Mouse (Mus musculus) liver, adult 2 months (tissue): ENCODE results near the gene Arl16.

ENCODE experiments used
- CTCF ChIP-seq: fragments of 200-500 bp; IDR thresholded peaks from 2 replicates; pipeline ENCODE4 v1.5.1; 2011; ENCODE audit warnings: low read depth, low read length, control low read depth
- POLR2A ChIP-seq: fragments of 200-500 bp; IDR thresholded peaks from 2 replicates; pipeline ENCODE4 v1.6.1; 2011; ENCODE audit warnings: low read length, control low read depth; ENCODE audit not compliant: insufficient read depth; ENCODE audit errors: extremely low read depth

DNA sequence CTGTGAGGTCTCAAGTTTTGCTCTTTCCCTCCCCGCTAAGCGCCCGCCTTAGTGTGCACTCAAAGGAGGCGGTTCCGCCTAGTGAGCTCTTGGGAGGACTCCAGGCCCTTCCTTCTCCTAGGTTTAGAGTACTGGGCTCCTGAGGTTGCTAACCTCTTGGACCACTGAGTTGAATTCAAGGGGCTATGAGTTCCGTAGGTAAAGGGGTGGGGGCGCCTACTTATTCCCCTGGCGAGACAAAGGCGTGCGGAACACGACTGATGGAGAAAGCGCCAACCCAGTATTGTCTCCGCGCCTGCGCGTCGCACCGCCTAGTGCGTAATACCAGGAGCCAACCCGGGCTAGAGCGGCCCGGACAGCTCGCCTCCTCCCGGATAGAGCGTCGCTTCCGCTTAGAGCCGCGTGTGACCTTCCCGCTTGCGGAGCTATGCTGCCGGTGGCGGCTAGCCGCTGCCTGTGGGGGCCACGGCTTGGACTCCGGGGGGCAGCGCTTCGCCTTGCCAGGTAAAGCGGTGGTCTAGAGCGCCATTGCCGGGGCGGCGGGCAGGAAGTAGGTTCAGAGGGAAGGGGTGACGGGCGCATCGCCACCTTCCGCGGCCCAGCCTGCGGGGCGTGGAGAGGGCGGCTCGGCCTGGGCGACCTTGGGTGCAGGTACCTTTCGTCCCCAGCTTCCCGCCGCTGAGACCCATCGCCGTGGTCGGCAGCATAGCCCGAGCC lies 17.0 kb upstream of the Arl16 start, which contains the start of gene Mrpl12:
- TF ChIP-seq CTCF (no peak), POLR2A (peak; percentile 84)
